Mouse (Mus musculus) thymus, adult 2 months (tissue): Measurements from ENCODE around the gene Drosha.

Experiments used
- CTCF ChIP-seq: fragments of 200-500 bp; IDR thresholded peaks from 2 replicates; pipeline ENCODE4 v1.5.1; 2012; ENCODE audit warnings: mild to moderate bottlenecking, control low read depth, low read length, moderate library complexity, borderline replicate concordance; ENCODE audit not compliant: control insufficient read depth, poor library complexity, insufficient read depth; ENCODE audit errors: extremely low read depth
- POLR2A ChIP-seq: fragments of 200-500 bp; IDR thresholded peaks from 2 replicates; pipeline ENCODE4 v1.6.1; 2012; ENCODE audit warnings: mild to moderate bottlenecking, low read length, control low read depth, moderate library complexity; ENCODE audit not compliant: control insufficient read depth, poor library complexity, insufficient read depth; ENCODE audit errors: extremely low read depth

DNA sequence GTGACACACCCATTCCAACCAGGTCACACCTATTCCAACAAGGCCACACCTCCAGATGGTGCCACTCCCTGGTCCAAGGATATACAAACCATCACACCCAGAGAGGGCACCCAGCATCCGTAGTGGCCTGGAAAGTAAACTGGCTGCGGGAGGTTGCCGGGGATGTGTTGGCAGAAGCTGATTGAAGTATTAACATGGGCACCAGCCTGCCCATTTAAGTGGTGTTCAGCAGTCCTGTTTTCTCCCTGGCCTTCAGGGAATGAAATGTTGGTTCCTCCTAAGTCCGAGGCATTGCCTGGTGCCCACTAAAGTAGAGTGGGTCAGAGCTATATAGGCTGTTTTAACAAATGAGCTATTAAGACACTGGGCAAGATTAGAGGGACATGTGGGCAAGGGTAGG is 8.0 kb downstream of the Drosha start:
- TF ChIP-seq POLR2A (no peak), CTCF (no peak)
